In genomic region chr10:117392832-117393195, GRCm38 (mm10) we compare ENCODE assay signal across 8 mouse cellular contexts. TPM values are rescaled to one million over a fixed set of nuclear protein-coding genes. Genes with fewer than 3 reads are reported as not detected.
A peak's percentile ranks its signal among the peaks of the same experiment; 100 is the strongest.
DNase-seq lines count a peak whose midpoint lies in the region; ATAC-seq and TF ChIP-seq lines count a peak whose summit lies in the region.

No protein-coding gene starts in this region.

- TF ChIP-seq CTCF in liver, adult 2 months (IDR thresholded peaks at IDR 0.05; ENCODE audit: low read depth, low read length) = no peak
- TF ChIP-seq CTCF in heart, postnatal 0 days (IDR thresholded peaks at IDR 0.05; ENCODE audit: low read depth) = no peak

- 0 out of 2 replicates have a peak, but pooled peaks have one; percentile 14 for ATAC-seq in heart, postnatal 0 days (ENCODE audit: insufficient read depth, low read depth)
- peak; percentile 72 for ATAC-seq in lung, embryonic 16.5 days (ENCODE audit: low read depth)
- ATAC-seq in stomach, embryonic 16.5 days (ENCODE audit: insufficient read depth, low FRiP score) = no peak

- no peaks in the 10 kb centered on the region for H3K79me2 ChIP-seq in liver, adult 2 months (ENCODE audit: control insufficient read depth, insufficient read depth, low read length)

- no peak for DNase-seq in liver, adult 2 months (ENCODE audit: extremely low read depth, low read depth, low spot score)
- DNase-seq in liver = no peak
- no peak for DNase-seq in heart, postnatal 0 days (ENCODE audit: low spot score)
- DNase-seq in Muller cell, postnatal 12 days (ENCODE audit: inconsistent ontology term) = no peak
- DNase-seq in spleen, adult 18-20 months = no peak
- DNase-seq in urinary bladder, postnatal 10 days (ENCODE audit: low spot score) = no peak

- TF ChIP-seq POLR2A in liver, adult 2 months (IDR thresholded peaks at IDR 0.05; ENCODE audit: extremely low read depth, insufficient read depth, low read length) = no peak

- no peaks in the 10 kb centered on the region for H3K9me3 ChIP-seq in heart, postnatal 0 days (replicated peaks; ENCODE audit: control insufficient read depth, low read length)
- no peaks in the 10 kb centered on the region for H3K9me3 ChIP-seq in lung, embryonic 16.5 days (ENCODE audit: control insufficient read depth, low read length)
- H3K9me3 ChIP-seq in stomach, embryonic 16.5 days (replicated peaks; ENCODE audit: control insufficient read depth, low read length) = no peaks in the 10 kb centered on the region

- H3K27ac ChIP-seq in liver, adult 2 months (replicated peaks; ENCODE audit: insufficient read depth, low read depth, low read length) = no peak overlapping the region
- peak overlapping the region; percentile 51; the same call in 1 of the 2 replicates for H3K27ac ChIP-seq in heart, postnatal 0 days (ENCODE audit: low read depth)
- no peak overlapping the region for H3K27ac ChIP-seq in lung, embryonic 16.5 days (ENCODE audit: low read length)
- no peak overlapping the region for H3K27ac ChIP-seq in stomach, embryonic 16.5 days (ENCODE audit: low read length)

- 0 out of 2 replicates have a peak overlapping the region, but pooled peaks have one; percentile 53 for H3K4me3 ChIP-seq in liver, adult 2 months (ENCODE audit: insufficient read depth, low read depth, low read length)
- H3K4me3 ChIP-seq in heart, postnatal 0 days (ENCODE audit: low read depth, low read length) = peak overlapping the region; percentile 49
- peak overlapping the region; percentile 46 for H3K4me3 ChIP-seq in lung, embryonic 16.5 days (ENCODE audit: low read length)
- H3K4me3 ChIP-seq in stomach, embryonic 16.5 days (replicated peaks; ENCODE audit: low read length) = peak overlapping the region; percentile 44

- TF ChIP-seq EP300 in heart, postnatal 0 days (IDR thresholded peaks at IDR 0.05; ENCODE audit: low read depth) = no peak

- H3K9ac ChIP-seq in liver, adult 2 months (ENCODE audit: low read depth, low read length) = no peak overlapping the region
- no peak overlapping the region; the same call in 1 of the 2 replicates for H3K9ac ChIP-seq in heart, postnatal 0 days (replicated peaks; ENCODE audit: low read depth, low read length)
- 0 out of 2 replicates have a peak overlapping the region, but pooled peaks have one; percentile 8 for H3K9ac ChIP-seq in lung, embryonic 16.5 days (ENCODE audit: low read length)
- no peak overlapping the region; the same call in 1 of the 2 replicates for H3K9ac ChIP-seq in stomach, embryonic 16.5 days (ENCODE audit: low read length)

- peak overlapping the region; percentile 77 for H3K4me2 ChIP-seq in heart, postnatal 0 days (ENCODE audit: low read depth, low read length)
- H3K4me2 ChIP-seq in lung, embryonic 16.5 days (ENCODE audit: low read depth, low read length) = peak overlapping the region; percentile 66
- peak overlapping the region; percentile 65 for H3K4me2 ChIP-seq in stomach, embryonic 16.5 days (ENCODE audit: low read depth, low read length)

- no peaks in the 10 kb centered on the region for H3K36me3 ChIP-seq in liver, adult 2 months (ENCODE audit: control insufficient read depth, insufficient read depth, low read length)
- H3K36me3 ChIP-seq in heart, postnatal 0 days (replicated peaks; ENCODE audit: control insufficient read depth, insufficient read depth, low read length) = no peaks in the 10 kb centered on the region
- H3K36me3 ChIP-seq in lung, embryonic 16.5 days (ENCODE audit: control insufficient read depth, insufficient read depth, low read length) = no peaks in the 10 kb centered on the region
- no peaks in the 10 kb centered on the region for H3K36me3 ChIP-seq in stomach, embryonic 16.5 days (ENCODE audit: control insufficient read depth, insufficient read depth, low read length)

- peaks cover 2% of the 10 kb centered on the region; the same call in 1 of the 2 replicates for H3K4me1 ChIP-seq in liver, adult 2 months (ENCODE audit: control insufficient read depth, insufficient read depth, low read length)
- H3K4me1 ChIP-seq in heart, postnatal 0 days (ENCODE audit: control insufficient read depth, insufficient read depth) = no peaks in the 10 kb centered on the region
- H3K4me1 ChIP-seq in lung, embryonic 16.5 days (replicated peaks; ENCODE audit: control insufficient read depth, insufficient read depth, low read length) = no peaks in the 10 kb centered on the region
- H3K4me1 ChIP-seq in stomach, embryonic 16.5 days (ENCODE audit: control insufficient read depth, insufficient read depth, low read length) = 0 out of 2 replicates have a peak, but pooled peaks cover 3% of the 10 kb centered on the region

- no peaks in the 10 kb centered on the region for H3K27me3 ChIP-seq in liver, adult 2 months (ENCODE audit: control insufficient read depth, insufficient read depth, low read length)
- H3K27me3 ChIP-seq in heart, postnatal 0 days (ENCODE audit: control insufficient read depth, insufficient read depth, low read length) = no peaks in the 10 kb centered on the region
- no peaks in the 10 kb centered on the region; the same call in 1 of the 2 replicates for H3K27me3 ChIP-seq in lung, embryonic 16.5 days (ENCODE audit: control insufficient read depth, insufficient read depth, low read depth, low read length)
- no peaks in the 10 kb centered on the region for H3K27me3 ChIP-seq in stomach, embryonic 16.5 days (ENCODE audit: control insufficient read depth, insufficient read depth, low read length)

- 11% methylated on average over 6 of the region's 6 CpGs for WGBS in liver, adult 2 months
- WGBS in heart, postnatal 0 days = 5% methylated on average over 6 of the region's 6 CpGs
- 1% methylated on average over 5 of the region's 6 CpGs for WGBS in lung, embryonic 16.5 days
- WGBS in stomach, embryonic 16.5 days = 1% methylated on average over 6 of the region's 6 CpGs

RNA-seq across cellular contexts. Expression of gene Cpsf6, which starts 13.0 kb away (rescaled TPM):
- 32.8 and 33.1 TPM in 2 replicates for total RNA-seq in liver, adult 2 months (2014; rRNA removed)
- 17.0 and 23.7 TPM in 2 replicates for polyA plus RNA-seq in liver, adult 2 months (2012; rRNA removed)
- total RNA-seq in heart, postnatal 0 days (2014; rRNA removed; ENCODE audit: low replicate concordance) = 57.8 and 82.3 TPM in 2 replicates
- polyA plus RNA-seq in heart, postnatal 0 days (2015; fragmentation: Nextera tagmentation; extraction: Ambion mirVana) = 53.2 and 55.7 TPM in 2 replicates
- 151 and 162 TPM in 2 replicates for polyA plus RNA-seq in lung, embryonic 16.5 days (2015; fragmentation: Nextera tagmentation; extraction: Ambion mirVana)
- polyA plus RNA-seq in stomach, embryonic 16.5 days (2015; fragmentation: Nextera tagmentation; extraction: Ambion mirVana) = 121 and 123 TPM in 2 replicates
